Mouse (Mus musculus) layer of hippocampus, adult 2 months (tissue): ENCODE measurements around the gene Ormdl3. TPM values are rescaled to one million over a fixed set of nuclear protein-coding genes. Genes with fewer than 3 reads are reported as not detected.

ENCODE experiments used
- DNase-seq, 2 experiments: peaks; one replicate each; pipeline ENCODE4 v3.0.0; 2022; ENCODE audit warnings: low spot score in 2 of 2
- H3K27ac ChIP-seq: fragments of 200-600 bp; 2 replicates; pipeline ENCODE4 v1.8.1; 2022
- H3K4me3 ChIP-seq: fragments of 200-600 bp; 2 replicates; pipeline ENCODE4 v1.8.1; 2022; ENCODE audit warnings: mild to moderate bottlenecking
- CTCF ChIP-seq: fragments of 200-600 bp; conservative IDR thresholded peaks from 2 replicates; pipeline ENCODE4 v1.8.1; 2022; ENCODE audit warnings: antibody characterized with exemption, mild to moderate bottlenecking, moderate library complexity
- total RNA-seq, 2 experiments: library from RNA; stranded (reverse); gene quantifications; 2 replicates each; pipeline ENCODE4 v1.2.3; 2021

Ormdl3 gene
- total RNA-seq, 2 experiments from 2014 or later = 51.1 to 55.8 TPM

DNA sequence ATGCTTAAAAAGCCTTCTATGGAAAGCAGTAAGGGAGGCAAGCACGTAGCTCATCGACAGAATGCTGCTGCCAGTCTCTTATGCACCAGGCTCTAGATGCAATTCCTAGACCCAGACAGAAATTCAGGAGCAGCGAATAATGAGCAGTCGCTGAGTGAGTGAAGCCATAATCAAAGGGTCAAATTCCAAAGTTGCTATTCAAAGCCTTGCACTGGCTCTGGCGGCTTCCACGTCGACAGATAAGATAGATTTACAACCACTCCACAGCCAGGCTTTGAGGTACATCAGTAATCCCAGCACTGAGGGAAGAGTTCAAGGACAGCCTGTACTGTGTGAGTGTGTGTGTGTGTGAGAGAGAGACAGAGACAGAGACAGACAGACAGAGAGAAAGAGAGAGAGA lies 26.2 kb downstream of the Ormdl3 start:
- no peak for TF ChIP-seq CTCF
- H3K27ac ChIP-seq = no peak overlapping the region
- no peak for DNase-seq
- H3K4me3 ChIP-seq = no peak overlapping the region

DNA sequence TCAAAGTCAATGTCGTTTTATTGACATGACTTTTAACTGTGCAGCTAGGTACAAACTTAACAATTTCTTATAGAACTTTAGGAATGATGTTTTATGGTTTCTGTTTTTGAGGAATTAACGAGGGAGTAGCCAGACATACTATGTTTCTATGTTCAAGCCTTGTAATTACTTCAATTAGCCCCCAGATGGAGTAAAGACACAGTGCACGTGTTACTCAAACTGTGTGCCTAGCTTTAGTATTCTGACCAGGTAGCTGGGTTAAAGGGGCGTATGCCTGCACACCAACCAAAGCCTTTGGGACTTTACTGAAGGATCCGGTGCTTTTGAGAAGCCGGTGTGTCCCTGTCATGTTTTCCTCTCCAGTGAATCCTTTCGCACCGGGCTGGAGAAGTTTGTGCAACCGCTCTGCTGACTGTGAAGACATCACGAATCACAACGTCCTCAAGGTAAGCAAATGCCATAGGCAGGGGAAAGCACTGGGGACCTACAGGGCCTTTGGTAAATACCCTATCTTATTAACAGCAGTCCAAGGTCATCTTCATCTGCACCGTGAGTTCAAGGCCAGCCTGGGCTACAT lies 32.0 kb downstream of the Ormdl3 start:
- Histone ChIP-seq H3K27ac (no peak overlapping the region), H3K4me3 (no peak overlapping the region)
- peak; percentile 71 for TF ChIP-seq CTCF
- no peak for DNase-seq

DNA sequence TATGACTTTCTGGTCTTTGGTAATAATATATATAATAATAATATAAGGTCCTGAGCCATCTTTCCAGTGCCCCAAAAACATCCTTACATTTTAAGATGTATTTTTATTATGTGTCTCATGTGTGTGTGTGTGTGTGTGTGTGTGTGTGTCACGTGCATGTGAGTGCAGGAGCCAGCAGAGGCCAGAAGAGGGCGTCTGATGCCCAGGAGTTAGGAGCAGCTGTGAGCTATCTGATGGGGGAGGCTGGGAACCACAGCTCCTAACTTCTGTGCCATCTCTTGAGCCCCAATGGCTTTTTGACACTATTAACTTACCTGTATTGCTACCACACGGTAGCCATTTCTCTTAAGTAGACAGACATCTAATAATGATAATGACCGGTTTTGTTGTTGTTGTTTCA lies 33.2 kb downstream of the Ormdl3 start:
- no peak overlapping the region for H3K27ac ChIP-seq
- no peak for DNase-seq
- TF ChIP-seq CTCF = no peak
- no peak overlapping the region for H3K4me3 ChIP-seq

DNA sequence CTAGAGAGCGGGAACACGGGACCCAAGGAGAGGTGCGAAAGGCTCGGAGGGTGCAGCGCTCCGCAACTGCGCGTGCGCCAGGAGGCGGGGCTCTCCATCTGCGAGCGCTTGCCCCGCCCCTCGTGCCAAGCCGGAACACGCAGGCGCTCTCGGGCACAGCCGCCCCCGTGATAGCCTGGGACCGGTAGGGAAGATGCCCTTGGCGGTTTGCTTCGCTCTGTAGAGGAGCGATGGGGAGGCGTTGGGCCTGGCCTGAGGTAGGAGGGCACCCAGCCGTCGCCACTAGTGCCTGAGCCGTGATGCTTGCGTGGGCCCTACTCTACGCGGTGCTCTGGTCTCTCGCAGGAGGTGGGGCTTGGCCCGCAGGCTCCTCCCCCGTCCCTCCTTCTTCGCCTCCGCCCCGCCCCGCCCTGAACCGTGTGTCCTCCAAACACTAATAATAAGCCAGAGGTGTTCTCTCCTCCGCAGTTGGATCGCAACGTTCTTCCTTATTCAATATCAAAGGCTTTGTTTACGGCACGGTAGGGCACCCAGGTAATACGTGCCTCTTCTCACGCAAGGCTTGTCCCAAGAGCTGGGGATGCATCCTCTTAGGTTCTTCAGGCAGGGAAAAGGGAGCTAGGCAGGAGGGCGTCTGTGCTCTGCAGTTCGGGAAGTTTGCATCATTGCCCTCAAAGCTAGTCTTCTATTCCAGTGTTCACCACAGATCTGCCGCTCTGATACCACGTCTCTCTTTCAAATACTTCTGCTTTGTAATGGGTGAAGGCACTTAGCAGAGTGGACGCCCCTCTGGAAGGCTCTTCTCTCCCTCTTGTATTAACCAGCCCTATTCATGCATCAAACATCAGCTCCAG lies 36.0 kb downstream of the Ormdl3 start, which contains the start of gene Zpbp2:
Gene Zpbp2, plus strand, starts transcription at position 123 of the 854 bp plus-strand sequence.
- no peak; the same call in 1 of the 2 replicates for TF ChIP-seq CTCF
- peak within 1 kb of the TSS; percentile 97 for H3K4me3 ChIP-seq
- H3K27ac ChIP-seq = peak within 1 kb of the TSS; percentile 97
- DNase-seq = peak; percentile 89 to 91

DNA sequence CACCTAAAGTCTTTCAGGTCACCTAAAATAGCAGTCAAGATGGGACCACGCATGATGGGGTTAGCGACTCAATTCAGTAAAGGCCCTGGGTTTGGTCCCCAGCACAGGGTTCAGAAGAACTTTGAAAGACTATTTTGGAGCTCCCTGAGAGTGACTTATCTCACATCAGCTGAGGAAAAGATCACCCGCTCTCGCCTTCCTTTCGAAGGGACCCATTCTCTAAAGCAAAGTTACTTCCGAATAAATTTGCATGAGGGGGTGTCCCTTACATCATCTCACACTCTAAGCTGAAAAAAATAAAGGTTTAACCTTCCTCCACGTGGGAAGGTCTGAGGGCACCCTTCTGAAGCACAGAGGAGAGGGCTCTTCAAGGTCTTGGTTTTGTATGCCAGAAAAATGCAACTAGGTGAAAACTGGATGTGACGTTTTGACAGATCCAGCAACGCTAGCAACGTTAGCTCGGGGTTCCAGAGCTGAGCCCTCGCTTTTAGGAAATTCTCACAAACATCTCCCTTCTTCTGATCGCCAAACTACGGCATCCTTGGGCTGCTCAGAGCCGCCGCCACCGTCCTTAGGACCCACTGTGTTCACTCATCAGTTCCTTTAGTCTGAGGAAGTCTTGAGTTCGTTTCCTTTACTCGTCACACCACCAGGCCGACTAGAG lies 36.7 kb downstream of the Ormdl3 start:
- no peak for DNase-seq
- Histone ChIP-seq H3K27ac (peak overlapping the region; percentile 97), H3K4me3 (peak overlapping the region; percentile 97)
- peak; percentile 22; the same call in 1 of the 2 replicates for TF ChIP-seq CTCF

DNA sequence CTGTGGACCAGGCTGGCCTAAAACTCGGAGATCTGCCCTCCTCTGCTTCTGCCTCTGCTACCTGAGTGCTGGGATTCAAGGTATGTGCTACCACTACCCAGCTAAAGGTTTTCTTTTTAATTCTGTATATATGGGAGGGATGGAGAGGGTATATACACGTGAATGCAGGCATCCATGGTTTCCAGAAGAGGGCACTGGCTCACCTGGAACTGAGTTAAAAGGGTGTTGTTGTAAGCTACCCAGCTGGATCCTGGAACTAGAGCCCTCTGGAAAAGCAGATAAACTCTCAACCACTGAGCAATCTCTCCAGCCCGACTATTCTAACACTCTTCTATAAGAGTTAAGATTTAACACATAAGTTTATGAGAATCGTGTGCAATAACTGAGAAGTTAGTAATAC lies 37.8 kb downstream of the Ormdl3 start:
- no peak overlapping the region for H3K4me3 ChIP-seq
- H3K27ac ChIP-seq = no peak overlapping the region
- TF ChIP-seq CTCF = peak; percentile 16; the same call in 1 of the 2 replicates
- DNase-seq = no peak

DNA sequence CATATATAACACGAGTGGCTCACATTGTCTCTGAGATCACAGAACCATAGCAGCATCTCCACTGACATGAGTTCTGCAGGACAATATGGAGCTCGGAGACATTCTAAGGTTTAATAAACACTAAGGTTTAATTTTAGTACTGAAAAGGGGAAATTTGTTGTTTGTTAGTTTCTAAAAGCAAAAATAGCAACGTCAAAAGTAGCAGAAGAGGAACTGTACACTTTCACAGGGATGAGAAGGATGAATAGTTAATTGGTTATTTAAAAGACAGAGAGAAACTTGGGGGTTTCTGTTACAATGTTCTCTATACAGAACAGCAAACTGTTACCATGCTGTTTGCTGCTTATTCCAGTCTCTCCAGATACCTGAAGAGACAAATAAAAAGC lies 39.9 kb downstream of the Ormdl3 start:
- no peak overlapping the region for H3K4me3 ChIP-seq
- H3K27ac ChIP-seq = no peak overlapping the region
- no peak for DNase-seq
- TF ChIP-seq CTCF = no peak

DNA sequence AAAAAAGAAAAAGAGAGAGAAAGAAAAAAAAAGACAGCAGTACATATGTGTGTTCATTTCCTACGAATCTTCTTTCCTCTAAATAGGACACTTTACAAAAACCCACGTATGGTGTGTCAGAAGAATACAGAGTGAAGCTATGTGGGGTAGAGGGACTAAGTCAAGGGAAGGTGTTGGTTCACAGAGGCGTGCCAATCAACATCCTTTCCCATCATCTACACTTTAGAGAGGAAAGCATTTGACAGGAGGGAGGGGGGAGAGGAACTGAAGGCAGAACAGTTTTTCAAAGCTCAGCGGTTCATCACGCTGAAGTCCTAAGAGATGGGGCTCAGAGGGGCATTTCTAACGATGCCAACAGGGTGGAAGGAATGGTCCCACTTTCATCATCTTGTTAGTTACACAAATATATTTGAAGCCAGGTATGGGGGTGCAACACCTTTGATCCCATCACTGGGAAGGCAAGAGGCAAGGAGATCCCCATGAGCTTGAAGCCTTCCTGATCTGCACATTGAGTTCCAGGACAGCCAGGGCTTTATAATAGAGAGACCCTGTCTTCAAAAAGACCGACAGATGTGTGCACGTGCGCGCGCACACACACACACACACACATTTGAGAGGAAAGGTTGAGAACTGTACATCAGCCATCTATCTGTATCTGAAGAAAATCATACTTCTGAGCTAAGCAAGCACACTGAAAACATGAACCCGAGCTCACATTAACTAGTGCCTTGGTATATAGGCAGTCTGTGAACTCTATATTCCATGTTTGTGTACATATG lies 40.5 kb downstream of the Ormdl3 start:
- no peak for DNase-seq
- no peak for TF ChIP-seq CTCF
- Histone ChIP-seq H3K27ac (no peak overlapping the region), H3K4me3 (no peak overlapping the region)

DNA sequence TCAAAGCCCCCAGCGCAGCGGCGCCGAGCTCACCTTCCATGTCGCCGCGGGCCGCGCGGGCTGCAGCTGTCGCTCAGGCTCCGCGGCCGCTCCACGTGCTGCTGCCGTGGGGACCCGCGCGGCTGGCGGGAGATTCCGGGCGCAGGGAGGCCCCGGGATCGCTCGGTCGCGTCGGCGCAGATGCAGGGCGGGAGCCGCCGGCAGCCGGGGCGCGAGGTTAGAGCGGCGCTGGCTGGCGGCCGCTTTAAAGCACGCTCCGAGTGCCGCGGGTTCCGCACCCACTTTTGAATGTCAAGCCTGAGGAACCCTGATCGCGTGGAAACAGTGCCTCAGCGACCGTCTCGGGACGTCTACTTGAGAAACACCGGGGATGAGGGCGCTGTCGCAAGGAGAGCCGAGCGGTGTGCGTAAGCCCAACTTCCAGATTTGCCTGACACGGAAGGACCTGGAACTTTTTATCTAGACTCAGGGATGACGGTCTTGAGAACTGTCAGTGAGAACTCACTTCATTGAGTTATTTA lies 41.4 kb downstream of the Ormdl3 start, which contains the start of gene Ikzf3:
Gene Ikzf3, minus strand, starts transcription at position 321 of the 521 bp plus-strand sequence.
- H3K27ac ChIP-seq = no peak within 1 kb of the TSS
- no peak for TF ChIP-seq CTCF
- no peak for DNase-seq
- H3K4me3 ChIP-seq = peak within 1 kb of the TSS; percentile 43

DNA sequence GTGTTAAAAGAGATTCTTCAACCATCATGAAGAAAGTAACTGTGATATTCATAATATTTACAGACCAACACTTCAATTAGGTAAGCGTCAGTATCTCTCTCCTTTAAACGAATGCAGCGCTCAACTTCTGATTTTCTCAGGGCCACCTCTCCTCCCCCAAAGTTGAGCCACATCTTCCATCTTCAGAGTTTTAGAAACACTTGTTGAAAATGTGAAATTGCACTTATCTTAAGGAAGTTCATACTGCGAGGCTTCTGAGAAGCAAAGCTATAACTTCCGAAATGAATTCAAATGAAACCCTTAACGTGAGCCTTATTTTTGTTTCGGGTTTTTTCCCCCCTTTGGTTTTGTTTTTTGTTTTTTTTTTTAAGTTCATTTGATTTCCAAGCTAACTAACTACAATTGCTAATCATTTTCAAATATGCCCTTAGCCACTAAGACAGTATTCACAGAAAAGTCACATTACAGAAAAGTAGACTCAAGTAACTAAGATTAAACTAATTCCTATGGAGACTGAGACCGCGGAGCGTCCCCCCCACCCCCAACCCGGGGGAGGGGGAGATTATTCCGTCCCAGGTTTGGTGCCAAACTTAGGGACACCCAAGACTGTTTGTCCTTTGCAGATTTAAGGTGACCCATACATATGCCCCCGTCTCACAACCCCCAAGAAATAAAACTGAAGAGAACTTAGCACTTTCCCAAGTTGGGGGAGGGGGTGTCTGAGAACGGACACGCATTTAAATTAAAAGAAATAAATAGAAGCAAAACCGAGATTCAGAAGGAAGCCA lies 42.1 kb downstream of the Ormdl3 start:
- DNase-seq = no peak

DNA sequence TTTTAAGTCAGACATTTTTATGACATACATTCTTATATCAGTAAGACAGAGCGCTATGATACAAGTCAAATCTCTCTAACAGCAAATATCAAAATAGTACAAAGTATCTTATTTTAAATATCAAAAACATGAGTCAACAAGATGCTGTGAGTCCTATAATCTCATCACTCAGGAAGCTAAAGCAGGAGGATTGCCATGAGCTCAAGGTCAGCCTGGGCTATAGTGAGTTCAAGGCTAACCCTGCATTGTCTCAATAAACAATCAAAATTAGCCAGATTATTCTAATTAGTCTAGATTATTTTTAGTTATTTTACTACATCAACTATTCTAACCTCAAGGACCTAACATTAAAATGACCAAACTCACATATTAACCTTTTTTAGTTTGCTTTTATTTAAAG lies 43.8 kb downstream of the Ormdl3 start:
- DNase-seq = no peak
- Histone ChIP-seq H3K27ac (no peak overlapping the region), H3K4me3 (no peak overlapping the region)
- no peak for TF ChIP-seq CTCF

More for the DNA sequence above, 42.1 kb downstream of the Ormdl3 start:
- no peak overlapping the region for H3K27ac ChIP-seq
- peak overlapping the region; percentile 43 for H3K4me3 ChIP-seq
- no peak for TF ChIP-seq CTCF
